Mouse (Mus musculus) ovary, adult 18-20 months (tissue): ENCODE measurements around the gene Apbb1ip.

Source experiments
- DNase-seq: peaks from one replicate; pipeline ENCODE4 v3.0.0; 2022; ENCODE audit warnings: low spot score, mixed read lengths

Gene Apbb1ip

GRCm38 (mm10) chr2:22773549-22774180 is at the start of gene Apbb1ip:
Gene Apbb1ip, plus strand, starts transcription at chr2:22774094.
- no peak for DNase-seq

GRCm38 (mm10) chr2:22727113-22727512 is 46.8 kb upstream of the Apbb1ip start:
- no peak for DNase-seq

DNA sequence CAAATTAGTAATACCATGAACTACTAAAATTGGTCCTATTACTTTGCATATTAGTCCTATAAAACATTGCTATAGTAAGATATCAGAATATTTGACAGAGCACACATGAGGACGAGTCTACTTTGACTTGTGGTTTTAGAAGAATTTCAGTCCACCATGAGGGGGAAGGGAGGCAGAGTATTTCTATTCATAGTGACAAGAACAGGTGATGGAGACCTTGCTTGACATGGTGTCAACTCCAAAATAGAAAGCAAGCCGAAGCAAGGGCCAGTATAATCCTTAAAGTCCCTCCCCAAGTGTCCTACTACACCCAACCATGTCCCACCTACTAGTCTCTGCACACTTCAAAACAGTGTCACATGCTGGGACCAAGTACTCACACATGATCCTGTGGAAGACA is 37.8 kb upstream of the Apbb1ip start:
- no peak for DNase-seq

DNA sequence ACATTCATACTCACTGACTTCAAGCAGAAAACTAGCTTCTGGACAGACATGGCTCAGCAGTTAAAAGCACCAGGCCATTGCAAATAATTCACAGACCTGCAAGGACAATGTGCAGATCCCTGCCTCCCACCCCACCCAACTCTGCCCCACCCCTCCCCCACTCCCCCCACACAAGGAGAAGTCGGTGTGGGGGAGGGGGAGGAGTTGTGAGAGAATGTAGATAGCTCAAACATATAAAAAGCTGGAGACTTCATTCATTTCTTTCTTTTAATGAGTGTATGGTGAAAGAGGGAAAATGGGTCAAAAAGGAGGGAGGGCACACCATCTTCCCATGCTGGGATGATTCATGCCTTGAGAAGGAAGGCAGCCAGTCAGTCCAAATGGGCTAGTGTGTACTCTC is 34.5 kb upstream of the Apbb1ip start:
- no peak for DNase-seq

GRCm38 (mm10) chr2:22740441-22740840 is 33.5 kb upstream of the Apbb1ip start:
- no peak for DNase-seq

DNA sequence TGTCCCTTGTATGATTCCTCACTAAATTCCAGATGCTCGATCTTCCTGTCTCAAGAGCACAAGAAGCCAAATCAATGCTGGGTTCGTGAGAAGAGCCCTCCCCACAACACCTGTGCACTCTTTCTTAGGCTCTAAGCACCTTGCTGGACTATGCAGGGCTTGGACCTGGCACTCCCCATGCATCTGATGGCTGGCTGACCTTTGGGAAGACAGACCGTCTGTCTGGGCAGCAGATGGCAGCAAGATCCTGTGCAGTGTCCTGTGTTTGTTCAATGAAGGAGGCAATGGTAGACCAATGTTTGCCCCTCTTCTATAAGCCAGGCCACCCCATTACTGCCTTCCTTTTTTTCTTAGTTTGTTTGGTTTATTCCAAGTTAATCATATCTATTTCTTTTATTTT is 32.7 kb upstream of the Apbb1ip start:
- DNase-seq = no peak

DNA sequence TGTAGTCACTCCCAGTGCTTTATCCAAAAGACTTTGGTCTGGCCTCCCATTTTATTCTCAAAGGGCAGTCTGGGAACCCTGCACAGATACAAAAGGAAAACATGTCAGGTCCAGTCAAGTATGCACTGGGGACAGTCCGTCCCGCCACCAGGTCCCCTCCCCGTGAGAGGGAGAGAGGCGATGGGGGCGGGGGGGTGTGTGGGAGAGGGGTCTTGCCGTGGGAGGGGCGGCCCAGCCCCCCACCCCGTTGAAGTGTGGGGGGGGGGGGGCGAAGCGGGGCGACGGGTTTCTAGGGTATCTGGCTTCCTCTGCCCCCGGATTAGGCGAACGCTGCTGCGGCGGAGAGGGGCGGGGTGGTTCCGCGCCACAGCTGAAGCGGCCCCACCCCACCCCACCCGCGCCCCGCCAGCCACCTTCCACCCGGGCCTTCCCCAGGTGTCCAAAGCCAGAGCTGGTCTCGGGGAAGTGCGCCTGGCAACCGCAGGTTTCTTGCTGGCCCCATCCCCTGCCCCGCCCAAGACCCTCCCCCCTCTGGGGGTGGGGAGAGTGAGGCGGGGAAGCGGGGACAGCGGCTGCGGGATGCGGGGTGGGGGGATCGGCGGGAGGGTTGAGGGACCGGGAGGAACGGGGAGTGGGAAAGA is 29.7 kb upstream of the Apbb1ip start:
- no peak for DNase-seq

DNA sequence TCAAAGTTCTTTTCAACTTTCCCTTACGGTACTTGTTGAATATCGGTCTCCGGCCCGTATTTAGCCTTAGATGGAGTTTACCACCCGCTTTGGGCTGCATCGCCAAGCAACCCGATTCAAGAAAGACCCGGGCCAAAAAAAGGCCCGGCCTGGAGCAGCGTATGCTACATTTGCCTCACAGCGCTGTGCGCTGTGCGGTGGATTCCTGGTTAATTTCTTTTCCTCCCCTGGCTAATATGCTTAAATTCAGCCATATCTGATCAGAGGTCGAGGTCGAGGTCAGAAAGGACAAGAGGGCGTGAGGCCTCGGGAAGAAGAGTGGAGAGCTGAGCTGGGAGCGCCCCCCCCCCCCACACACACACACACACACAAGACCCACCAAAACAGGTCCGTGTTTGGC is 29.0 kb upstream of the Apbb1ip start:
- DNase-seq = no peak

DNA sequence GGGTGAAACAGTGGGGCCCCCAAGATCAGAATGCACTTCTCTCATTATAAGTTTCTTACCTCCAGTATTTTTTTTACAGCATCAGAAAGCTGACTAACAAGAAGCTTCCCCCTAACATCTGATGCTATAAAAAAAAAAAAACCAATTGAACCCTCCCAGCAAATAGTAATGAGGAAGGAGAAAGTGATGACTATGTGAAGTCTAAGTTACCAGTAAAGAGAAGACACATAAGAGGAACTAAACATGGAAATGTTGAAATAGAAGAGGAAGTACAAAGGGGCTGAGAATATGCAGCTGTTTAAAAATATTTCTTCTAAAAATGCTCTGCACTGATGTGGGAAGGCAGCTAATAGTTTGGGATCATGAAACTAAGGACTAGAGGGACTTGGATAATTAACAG is 27.1 kb upstream of the Apbb1ip start:
- no peak for DNase-seq

GRCm38 (mm10) chr2:22747941-22748340 is 26.0 kb upstream of the Apbb1ip start:
- no peak for DNase-seq

- DNase-seq = no peak
These were observed 24.1 kb upstream of the Apbb1ip start for GRCm38 (mm10) chr2:22749761-22750160.

GRCm38 (mm10) chr2:22752492-22752891 is 21.4 kb upstream of the Apbb1ip start:
- no peak for DNase-seq

GRCm38 (mm10) chr2:22753461-22754075 is 20.3 kb upstream of the Apbb1ip start:
- no peak for DNase-seq

- no peak for DNase-seq
These were observed 19.6 kb upstream of the Apbb1ip start for GRCm38 (mm10) chr2:22754222-22754824.

DNA sequence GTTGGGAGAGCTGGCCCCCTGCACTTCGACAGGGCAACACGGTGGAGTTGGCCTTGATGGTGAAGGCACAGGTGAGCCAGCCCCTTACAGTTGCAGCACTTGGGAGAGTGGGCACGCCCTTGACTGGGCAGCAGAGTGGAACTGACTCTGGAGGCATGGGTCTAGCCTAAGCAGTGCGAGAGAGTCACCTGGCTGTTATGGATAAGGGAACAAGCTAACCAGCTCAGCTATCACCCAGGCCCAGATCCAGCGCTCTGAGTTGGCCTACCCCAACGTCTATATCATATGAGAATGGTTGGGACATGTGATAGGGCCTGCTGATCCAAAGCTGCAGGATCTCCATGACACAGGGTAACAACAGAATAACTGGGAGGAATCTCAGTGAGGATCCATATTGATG is 18.3 kb upstream of the Apbb1ip start:
- no peak for DNase-seq

GRCm38 (mm10) chr2:22758310-22758972 is 15.5 kb upstream of the Apbb1ip start:
- no peak for DNase-seq

DNA sequence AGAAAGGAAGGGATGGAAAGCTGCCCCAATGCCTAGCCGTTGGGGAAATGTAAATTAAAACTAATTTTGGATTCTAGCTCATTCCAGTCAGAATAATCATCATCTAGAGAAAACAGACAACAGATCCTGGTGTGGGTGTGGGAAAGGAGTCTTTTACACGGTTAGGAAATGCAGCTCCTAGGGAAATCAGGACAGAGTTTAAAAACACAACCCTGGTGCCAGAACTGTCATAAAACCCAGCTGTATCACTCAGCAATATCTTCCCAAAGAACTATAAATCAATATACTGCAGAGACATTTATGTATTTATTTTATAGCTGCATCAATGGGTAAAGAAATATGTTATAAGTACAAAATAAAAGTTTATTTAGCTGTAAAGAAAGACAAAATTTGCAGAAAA is 13.4 kb upstream of the Apbb1ip start:
- DNase-seq = no peak

DNA sequence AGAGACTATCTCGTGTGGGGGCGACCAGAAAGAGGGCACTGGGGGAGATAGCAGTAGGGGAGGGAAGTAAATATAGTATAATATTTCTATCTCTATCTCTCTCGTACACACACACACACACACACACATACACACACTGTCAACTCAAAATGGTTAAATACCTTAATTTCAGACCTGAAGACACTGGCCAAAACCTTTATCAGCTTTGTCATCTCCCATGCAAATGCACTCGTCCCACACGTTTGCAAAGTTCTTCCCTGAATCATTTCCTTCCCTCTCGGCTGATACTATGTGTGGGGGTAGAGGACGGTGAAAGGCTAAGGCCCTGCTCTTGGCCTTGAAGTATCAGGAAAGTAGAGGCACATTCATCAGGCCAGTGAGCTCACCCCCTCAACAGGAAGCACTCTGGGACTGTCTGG is 12.8 kb upstream of the Apbb1ip start:
- no peak for DNase-seq

DNA sequence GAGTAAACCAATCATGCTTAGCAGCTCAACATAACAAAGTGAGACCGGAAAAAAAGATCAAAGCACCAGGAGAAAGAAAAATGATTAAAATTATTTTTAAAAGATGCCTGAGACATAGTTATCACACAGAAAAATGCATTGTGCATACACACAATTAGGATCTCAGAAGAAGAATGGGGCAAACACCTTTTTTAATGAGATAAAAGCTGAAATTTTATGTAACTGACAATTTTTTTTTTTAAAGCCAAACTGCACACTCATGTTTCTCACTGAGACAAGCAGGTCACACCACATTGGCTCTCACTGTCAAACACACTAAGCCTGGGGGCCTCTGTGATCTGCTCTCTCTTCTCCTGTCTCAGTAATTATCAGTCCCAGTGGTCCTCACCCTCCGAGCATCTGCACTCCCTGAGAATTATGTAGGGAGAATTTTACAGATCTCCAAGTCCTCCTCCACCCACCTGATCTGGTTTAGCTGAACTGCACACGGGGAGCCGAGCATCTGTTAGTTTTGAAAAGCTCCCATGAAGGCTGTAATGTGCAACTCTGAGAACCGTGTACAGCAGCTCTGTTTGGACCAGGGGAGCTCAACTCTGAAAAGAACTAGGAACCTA is 9.0 kb upstream of the Apbb1ip start:
- DNase-seq = no peak

GRCm38 (mm10) chr2:22771311-22771710 is 2.6 kb upstream of the Apbb1ip start:
- no peak for DNase-seq

GRCm38 (mm10) chr2:22774181-22774751 is 372 bp downstream of the Apbb1ip start:
- peak; percentile 51 for DNase-seq

DNA sequence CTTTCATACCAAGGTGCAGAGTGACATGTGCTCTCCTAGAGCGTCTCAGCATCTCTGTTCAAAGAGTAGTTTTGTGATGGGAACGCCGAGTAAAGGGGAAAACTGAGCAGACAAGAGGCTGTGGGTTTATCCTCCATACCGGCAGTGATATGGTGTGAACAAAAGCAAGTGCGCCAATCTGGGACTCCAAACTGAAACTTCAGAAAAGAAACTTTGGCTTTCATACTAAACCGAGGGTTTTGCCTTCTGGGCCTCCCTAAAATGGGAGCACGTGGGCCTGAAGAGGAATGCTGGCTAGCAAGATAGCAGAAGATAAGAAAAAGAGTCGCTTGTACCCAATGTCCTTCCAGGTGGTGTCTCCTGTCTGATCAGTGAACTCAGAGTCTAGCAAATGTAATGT is 1.3 kb downstream of the Apbb1ip start:
- no peak for DNase-seq
